Mouse (Mus musculus) erythroid progenitor cell, adult 5-6 weeks (primary cell): ENCODE measurements around the gene Hist1h2bh. TPM values are rescaled to one million over a fixed set of nuclear protein-coding genes. Genes with fewer than 3 reads are reported as not detected.

ENCODE experiments used
- ATAC-seq: replicated peaks from 2 replicates; pipeline ENCODE4 v1.8.0; 2016; ENCODE audit warnings: moderate number of reproducible peaks, mild to moderate bottlenecking, moderate TSS enrichment, inconsistent platforms; ENCODE audit not compliant: poor library complexity, low FRiP score, severe bottlenecking
- total RNA-seq, 2 experiments: library from RNA; stranded (forward) in 1 of 2; stranded (reverse) in 1 of 2; fragments of 150-400 nt in 1 of 2; fragments of 186-747, 209-891 nt in 1 of 2; gene quantifications; 2 replicates each; pipeline versions ENCODE4 v1.2.3 to v1.2.4; 2015 to 2017; ENCODE audit warnings: low replicate concordance in 2 of 2

Hist1h2bh gene
- total RNA-seq, 2 experiments from 2014 or later, result 90.1 to 367 TPM

DNA sequence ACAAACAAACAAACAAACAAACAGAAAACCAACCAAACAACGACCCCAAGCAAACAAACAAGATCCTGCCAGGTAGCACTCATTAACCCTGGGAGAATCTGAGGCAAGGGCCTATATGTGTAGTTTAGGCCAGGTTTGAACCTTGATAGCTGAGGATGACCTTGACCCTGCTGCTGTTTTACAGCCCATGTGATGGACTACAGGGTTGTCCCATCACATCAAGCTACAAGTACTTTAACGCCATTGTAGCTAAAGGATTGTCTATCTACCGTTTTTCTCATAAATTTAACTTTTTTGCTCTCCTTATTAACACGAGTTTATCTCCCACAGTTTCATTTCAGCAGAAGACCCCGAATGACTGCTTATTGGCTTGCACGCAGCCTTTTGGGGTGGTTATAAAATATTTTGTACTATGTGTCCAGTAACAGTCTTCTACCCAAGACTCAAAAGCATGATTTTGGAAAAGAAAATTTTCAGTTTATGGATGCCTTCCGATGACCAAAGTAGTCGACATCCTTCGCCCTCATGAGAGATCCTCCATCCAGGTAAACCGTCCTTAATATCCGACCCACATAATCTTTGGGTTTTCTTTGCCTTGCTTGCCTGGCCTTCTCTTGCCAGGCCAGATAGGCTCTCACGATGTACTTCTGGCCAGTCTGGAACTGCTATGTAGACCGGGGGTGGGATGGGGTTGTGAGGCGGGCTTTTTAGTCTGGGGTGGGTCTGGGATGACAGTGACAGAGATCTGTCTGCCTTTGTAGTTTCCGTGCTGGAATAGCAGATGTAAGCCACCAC, 27.2 kb downstream of the Hist1h2bh start:
- ATAC-seq, result no peak

- ATAC-seq, result no peak
Measured at GRCm38 (mm10) chr13:23515281-23515680, 27.9 kb downstream of the Hist1h2bh start.

DNA sequence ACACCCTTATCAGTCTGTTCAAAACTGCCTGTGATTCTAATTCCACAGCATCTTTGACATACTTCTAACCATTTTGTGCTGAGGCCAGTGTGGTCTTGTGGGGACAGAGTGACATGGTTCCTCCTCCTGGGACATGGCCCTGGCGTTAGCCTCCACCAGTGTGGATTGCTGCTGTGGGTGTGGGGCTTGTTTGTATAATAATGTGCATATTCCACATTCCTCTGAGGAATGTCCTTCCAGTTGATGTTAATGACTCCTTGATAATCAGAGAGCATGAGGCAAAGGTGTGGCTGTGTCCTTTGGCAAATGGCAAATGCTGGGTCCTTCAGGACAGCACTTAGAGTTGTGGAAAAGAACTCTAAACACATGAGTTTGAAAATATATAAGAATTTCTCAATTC, 29.7 kb downstream of the Hist1h2bh start:
- no peak for ATAC-seq

DNA sequence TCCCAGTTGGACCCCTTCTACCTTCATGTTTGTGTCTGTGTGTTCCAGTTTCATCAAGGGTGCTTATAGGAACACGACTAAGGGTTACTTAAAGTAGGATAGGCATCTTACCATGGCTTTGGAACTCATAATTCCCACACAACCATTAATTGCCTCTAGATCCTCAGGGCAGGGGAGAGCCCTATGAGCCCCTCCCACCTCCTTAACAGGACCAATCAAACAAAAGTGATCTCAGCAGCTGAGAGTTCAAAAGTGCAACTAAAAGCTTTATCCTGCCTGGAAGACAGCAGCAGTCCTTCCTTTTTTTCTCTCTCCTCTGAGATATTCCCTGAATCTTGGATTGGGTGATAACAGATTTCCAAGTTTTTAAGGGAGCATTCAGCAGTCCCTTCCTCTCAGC, 33.1 kb downstream of the Hist1h2bh start:
- no peak for ATAC-seq

- no peak for ATAC-seq
Measured at GRCm38 (mm10) chr13:23506819-23507515, 36.2 kb downstream of the Hist1h2bh start.

DNA sequence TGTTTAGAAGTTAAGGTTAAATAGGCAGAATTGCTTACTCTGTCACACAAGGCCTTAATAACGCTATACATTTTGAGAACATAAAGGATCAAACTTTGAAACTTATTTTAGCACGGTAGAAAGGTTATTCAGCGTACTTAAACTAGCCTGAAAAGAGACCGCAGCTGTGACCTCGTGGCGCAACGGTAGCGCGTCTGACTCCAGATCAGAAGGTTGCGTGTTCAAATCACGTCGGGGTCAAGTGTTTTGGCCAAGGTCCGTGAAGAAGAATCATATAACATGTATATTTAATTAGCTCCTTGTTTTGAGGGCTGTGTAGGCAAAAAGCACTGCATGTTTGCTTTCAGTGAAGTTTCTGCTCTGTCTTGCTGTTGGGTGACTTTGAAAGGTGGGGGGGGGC, 36.8 kb downstream of the Hist1h2bh start:
- ATAC-seq, result no peak

DNA sequence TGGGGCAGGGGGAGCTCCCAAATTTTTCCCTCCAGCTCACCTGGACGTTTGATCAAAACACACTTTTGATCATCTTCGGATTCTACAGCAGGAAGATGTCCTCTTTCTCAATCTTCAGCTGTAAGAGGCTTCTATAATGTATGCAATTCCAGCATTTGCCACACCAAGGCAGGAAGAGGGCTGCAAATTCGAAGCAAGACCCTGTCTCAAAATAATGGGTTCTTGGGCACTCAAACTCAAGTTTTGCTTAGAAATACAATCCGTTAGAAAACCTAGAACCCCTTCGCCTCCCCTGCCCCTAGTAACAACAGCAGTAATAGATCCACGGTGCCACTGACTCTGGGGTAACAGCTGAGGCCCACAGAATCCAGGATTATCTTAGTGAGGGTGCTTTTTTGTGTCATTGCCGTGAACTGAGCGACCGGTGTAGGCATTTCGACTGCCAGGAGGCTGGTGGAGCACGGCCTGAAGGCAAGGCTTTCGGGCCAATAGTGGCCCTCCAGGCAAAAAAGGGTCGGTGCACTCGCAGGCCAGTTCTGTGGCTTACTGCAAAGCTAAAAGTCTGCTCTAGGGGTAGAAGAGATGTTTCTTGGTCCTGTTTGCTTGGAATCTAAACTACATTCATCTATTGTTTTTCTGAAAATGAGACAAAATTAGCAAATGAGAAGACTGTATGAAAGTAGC, 37.4 kb downstream of the Hist1h2bh start:
- no peak for ATAC-seq

- ATAC-seq, result no peak
Measured at GRCm38 (mm10) chr13:23503797-23504196, 39.4 kb downstream of the Hist1h2bh start.

DNA sequence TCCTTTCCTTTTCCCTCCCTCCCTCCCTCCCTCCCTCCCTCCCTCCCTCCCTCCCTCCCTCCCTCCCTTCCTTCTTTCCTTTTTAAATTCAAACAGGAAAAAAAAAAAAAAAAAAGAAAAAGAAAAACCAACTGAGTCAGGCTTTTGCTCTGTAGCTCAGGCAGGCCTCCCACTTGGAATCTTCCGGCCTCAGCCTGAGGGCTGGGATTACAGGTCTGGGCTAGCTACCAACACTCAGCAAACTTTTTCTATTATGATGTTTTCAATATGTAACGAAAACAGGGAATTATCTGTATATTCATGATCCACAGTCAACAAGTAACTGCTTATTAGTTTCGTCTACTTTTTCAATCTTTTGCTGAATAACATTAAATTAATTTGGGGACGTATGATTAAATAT, 40.3 kb downstream of the Hist1h2bh start:
- ATAC-seq, result no peak

DNA sequence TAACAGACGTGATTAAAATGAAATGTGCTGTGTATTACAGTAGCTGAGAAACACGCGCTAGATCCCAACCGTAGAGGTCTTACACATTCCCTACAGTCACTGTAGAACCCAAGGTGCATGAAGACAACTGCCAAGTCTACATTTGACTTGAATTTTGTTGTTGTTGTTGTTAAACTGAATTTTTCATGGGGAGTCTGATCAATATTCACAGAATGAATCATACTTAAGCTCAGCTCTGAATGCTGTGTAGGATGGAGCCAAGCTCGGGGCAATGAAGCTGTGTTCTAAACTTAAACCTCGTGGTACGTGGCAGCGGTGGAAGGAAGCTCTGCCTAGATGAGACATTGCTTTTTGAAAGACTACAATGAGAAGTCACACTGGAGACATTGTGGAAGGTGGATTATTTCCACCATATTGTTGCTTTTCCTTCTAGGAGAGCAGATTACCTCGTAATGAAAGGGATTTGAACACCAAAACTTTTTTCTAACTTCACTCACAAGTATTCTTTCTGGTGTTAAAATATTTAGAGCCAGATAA, 41.1 kb downstream of the Hist1h2bh start:
- ATAC-seq, result no peak

- ATAC-seq, result no peak
Measured at GRCm38 (mm10) chr13:23501511-23501910, 41.7 kb downstream of the Hist1h2bh start.

- no peak for ATAC-seq
Measured at GRCm38 (mm10) chr13:23500424-23501200, 42.6 kb downstream of the Hist1h2bh start.

DNA sequence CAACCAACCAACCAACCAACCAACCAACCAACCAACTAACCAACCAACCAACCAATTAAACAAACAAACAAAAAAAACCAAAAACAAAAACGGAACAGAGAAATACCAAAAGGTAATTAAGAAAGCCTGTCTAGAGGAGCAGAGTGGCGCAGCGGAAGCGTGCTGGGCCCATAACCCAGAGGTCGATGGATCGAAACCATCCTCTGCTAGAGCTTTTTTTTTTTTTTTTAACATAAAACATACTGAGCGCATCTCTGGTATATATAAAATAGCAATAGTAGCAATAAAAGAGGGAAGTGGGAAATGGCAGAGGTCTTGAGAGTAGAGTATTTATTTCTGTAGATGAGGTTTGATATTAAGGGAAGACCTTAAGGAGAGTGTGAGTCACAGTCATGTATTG, 43.2 kb downstream of the Hist1h2bh start:
- ATAC-seq, result no peak

DNA sequence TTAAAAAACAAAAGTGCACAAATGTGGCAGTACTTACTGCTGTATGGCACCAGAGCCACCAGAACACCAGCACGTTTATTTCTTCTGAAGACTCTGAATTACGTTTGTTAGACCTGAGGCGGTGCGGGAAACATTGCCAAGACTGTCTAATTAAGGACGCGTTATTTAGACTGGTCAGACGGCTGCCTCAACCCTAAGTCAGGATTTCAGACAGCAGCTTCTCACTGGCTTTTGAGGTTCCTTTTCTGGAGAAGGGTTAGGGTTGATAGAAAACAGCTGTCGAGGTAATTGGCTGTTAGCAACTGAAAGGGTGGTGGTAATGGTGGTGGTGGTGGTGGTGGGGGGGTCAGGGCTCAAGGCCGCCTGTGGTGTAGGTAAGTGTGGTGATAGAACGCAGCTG, 44.5 kb downstream of the Hist1h2bh start:
- ATAC-seq, result no peak

DNA sequence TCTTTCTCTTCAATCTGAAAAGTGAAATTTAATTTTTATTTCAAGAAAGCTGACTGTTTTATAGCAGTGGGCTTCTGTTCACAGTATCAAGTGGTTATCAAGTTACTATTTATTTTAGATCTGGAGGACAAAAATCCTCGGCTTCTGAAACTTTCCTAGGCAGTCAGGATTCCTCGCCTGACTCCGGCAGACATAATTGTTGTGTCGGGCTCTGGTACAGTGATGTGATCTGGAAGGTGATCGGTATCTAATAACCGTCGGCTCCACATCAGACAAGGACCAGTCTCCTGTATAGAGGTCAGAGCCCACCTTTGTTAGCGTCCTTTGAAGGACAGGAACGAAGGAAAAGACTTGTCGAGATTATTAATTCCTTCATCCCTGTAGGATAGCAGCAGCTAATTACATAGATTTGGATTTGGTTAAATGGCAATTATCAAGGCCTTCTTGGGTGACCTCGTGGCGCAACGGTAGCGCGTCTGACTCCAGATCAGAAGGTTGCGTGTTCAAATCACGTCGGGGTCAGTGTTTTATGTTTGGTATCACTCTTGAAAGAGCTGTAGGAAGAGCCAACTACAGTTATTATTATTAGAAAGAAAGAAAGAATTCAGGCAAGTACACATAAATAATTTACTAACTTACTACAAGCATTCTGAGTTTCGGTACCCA, 45.4 kb downstream of the Hist1h2bh start:
- no peak for ATAC-seq

DNA sequence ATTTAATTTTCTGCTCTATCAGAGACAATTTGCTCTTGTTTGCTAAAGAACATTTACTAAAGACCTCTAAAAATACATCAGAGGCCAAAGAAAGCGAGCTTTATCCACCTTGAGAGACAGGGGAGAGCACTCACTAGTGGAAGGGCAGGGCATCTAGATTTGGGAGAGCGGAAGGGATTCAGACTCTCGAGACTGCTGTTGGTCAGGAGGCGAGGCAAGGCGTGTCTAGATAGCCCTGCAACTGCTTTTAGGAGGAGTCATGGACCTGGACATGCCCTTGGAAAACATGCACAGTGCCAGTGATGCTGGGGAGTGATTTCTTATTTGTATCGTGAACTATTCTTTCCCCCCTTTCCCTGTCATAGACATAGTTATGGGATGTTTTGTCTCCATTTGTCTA, 47.7 kb downstream of the Hist1h2bh start:
- no peak for ATAC-seq

- ATAC-seq, result 0 out of 2 replicates have a peak, but pooled peaks have one; percentile 34
Measured at GRCm38 (mm10) chr13:23491990-23492389, 51.2 kb downstream of the Hist1h2bh start.
